Mouse (Mus musculus): ENCODE results near the gene Pbx2.

The Pbx2 gene

GRCm38 (mm10) chr17:34582528-34582927 is 8.5 kb upstream of the Pbx2 start:
- DNase-seq (ENCODE audit: low spot score in 2 of 2) = no peak

DNA sequence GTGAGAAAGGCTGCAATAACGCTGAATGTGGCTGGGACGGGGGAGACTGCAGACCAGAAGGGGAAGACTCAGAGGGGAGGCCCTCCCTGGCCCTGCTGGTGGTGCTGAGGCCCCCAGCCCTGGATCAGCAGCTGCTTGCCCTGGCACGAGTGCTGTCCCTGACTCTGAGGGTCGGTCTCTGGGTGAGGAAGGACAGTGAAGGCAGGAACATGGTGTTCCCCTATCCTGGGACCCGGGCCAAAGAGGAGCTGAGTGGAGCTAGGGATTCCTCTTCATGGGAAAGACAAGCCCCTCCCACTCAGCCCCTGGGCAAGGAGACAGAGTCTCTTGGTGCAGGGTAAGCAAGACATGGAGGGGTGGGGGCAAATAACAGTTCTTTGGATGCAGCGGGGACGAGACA is 7.7 kb upstream of the Pbx2 start:
- DNase-seq (ENCODE audit: low spot score in 2 of 2) = no peak

DNA sequence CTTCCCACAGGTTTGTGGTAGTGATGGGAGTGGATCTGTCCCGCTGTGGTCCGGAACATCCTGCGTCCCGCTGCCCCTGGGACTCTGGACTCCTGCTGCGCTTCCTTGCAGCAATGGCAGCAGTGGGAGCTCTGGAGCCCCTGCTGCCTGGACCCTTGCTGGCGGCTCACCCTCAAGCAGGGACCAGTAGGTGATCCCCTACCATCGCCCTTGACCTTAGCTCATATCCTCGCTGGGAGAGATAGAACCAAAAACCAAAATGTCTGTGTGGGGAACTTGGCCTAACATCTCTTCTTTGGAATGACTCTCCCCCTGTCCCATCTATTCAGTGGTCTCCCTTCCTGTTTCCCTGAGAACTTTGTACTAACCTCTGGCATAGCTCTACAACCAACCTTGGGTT is 7.2 kb upstream of the Pbx2 start:
- no peak for DNase-seq (ENCODE audit: low spot score in 2 of 2)

DNA sequence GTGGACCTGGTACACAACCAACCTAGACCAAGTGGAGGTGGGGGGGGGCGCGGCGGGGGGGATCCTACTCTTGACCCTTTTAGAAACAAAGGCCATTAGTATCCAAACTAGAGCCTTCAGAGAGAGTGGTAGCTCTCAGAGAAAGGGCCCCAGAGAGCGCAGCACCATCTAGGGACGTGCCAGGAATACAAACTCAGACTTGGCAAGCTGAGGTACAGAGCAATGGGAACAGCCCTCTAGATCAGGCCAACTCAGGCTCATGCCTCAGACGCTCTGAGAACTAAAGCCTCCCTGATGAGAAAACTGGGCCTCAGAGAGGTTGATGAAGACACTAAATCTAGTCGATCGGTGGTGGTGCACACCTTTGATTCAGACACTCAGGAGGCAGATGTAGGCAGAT is 5.9 kb upstream of the Pbx2 start:
- DNase-seq (ENCODE audit: low spot score in 2 of 2) = no peak

GRCm38 (mm10) chr17:34585877-34586771 is 4.9 kb upstream of the Pbx2 start:
- no peak for DNase-seq (ENCODE audit: low spot score in 2 of 2)

DNA sequence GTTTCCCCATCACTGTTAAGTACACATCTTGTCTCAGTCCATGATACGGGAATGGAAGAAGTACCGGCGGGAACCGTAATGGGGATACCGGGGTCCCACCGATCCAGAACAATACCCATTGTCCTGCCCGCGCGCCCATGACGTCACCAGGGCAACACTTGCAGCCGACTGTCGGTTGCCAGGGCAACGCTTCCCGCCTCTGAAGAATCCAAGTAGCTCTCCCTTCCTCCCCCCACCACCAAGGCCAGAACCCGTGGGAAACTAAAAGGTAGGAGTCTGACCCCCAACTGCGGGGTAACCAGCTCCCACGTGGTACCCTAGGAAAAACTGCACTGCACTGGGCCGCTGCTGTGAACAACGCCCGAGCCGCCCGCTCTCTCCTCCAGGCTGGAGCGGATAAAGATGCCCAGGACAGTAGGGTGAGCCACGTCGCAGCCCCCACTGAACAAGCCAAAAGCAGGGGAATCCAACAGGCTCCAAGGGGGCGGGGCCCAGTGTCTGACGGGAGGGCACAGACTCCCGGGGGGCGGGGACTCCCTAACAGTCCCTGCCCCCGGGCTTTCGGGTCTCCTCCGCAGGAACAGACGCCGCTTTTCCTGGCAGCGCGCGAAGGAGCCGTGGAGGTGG is 4.2 kb upstream of the Pbx2 start:
- DNase-seq (ENCODE audit: low spot score in 2 of 2) = peak in 1 of 2 experiments; percentile 90

GRCm38 (mm10) chr17:34587423-34587811 is 3.6 kb upstream of the Pbx2 start:
- peak; percentile 96 to 98 for DNase-seq (ENCODE audit: low spot score in 2 of 2)

- no peak for DNase-seq (ENCODE audit: low spot score in 2 of 2)
Measured at GRCm38 (mm10) chr17:34587814-34588213, 3.3 kb upstream of the Pbx2 start.

GRCm38 (mm10) chr17:34588767-34589166 is 2.3 kb upstream of the Pbx2 start:
- DNase-seq (ENCODE audit: low spot score in 2 of 2) = no peak

GRCm38 (mm10) chr17:34589206-34589605 is 1.9 kb upstream of the Pbx2 start:
- no peak for DNase-seq (ENCODE audit: low spot score in 2 of 2)

DNA sequence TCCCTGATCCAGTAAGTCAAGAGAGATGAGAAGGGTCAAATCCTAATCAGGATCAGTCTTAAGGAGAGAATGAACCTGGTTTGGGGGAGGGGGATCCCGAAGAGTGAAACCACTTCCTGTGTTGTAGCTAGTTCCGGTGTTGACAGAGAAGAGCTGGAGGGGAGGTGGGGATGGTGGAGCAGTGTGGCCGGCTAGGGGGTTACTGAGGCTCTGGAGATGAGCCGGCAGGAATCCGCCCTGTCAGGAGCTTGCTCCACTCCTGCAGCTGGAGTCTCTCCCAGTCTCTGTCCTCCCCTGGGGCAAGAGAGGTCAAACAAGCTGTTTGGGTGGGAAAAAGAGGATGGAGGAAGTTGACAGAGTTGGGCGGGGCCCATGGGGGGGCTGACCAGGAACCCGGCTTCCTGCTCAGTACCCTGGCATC is 1.4 kb upstream of the Pbx2 start, which contains the start of gene Gpsm3:
TSS of gene Gpsm3 (plus strand) at position 126 of the 421 bp plus-strand sequence.
- DNase-seq (ENCODE audit: low spot score in 2 of 2) = peak; percentile 60 to 64

DNA sequence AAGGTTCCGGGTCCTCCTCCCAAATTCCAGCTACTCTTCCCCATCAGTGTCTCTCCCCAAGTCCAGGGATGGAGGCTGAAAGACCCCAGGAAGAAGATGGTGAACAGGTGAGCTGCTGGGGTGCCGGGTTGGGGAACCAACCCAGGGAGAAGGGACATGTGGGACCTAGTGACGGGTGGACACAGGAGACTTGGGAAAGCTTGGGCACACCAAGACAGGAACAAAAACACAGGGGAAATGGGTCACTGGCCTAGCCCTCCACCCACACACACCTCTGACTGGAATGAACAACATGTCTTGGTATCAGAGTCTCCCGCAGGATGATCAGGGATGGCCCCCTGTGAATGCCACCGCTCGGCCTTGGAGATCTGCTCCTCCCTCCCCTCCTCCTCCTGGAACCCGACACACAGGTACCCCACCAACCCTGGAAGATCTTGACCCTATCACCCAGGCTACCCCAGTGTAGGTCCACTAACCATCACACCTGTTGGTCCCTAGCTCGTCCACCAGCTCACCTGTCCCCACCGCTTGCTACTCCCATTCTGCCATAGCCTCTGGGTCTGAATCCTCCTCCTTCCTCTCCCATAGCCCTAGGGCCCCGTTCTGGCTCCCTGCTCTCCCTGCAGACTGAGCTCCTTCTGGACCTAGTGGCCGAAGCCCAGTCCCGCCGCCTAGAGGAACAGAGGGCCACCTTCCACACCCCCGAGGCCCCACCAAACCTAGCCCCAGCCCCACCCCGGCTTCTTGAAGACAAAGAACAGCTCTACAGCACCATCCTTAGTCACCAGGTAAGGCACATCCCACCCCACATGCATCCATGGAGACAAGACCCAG is 695 bp upstream of the Pbx2 start:
- DNase-seq (ENCODE audit: low spot score in 2 of 2) = peak in 1 of 2 experiments; percentile 36

GRCm38 (mm10) chr17:34591994-34592375 is 919 bp downstream of the Pbx2 start:
- DNase-seq (ENCODE audit: low spot score in 2 of 2) = peak; percentile 78 to 94

DNA sequence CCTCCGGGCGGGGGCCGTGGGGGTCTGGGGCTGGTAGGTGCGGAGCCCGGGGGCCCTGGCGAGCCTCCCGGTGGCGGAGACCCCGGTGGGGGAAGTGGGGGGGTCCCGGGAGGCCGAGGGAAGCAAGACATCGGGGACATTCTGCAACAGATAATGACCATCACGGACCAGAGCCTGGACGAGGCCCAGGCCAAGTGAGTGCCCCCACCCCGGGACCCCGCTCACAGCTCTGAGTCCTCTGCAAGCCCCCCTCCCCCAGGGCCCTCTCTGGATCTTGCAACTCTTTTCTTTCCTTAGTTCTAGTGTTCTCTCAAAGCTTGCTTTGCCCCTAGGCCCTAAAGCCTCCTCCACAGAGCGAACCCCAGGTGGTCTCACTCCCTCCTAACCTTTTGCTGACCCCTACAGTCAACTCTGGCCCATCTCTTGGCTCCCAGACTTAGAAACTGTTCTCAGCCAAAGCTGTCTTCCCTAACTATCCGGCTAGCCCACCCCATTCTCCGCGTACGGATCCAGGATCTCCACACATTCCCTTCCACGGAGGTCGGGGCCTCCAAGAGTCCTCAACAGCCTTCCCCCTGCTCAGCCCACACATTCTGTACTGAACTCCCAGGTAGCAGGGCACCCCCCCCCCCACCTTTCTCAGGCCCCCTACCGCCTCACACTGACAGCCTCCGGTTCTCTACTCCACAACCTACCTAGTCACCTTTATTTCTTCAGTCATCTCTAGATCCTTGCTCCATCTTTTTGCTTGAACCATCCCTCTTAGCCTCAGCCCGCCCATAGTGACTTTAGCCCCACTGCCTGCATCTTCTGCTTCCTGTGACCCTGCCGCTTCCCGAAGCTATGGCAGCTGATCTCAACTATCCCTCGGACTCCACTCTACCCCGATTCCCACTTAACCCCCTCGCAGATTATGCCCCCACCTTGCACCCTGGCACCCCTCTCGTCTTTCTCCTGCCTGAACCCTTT is 1.8 kb downstream of the Pbx2 start:
- DNase-seq (ENCODE audit: low spot score in 2 of 2) = peak; percentile 28 to 45

DNA sequence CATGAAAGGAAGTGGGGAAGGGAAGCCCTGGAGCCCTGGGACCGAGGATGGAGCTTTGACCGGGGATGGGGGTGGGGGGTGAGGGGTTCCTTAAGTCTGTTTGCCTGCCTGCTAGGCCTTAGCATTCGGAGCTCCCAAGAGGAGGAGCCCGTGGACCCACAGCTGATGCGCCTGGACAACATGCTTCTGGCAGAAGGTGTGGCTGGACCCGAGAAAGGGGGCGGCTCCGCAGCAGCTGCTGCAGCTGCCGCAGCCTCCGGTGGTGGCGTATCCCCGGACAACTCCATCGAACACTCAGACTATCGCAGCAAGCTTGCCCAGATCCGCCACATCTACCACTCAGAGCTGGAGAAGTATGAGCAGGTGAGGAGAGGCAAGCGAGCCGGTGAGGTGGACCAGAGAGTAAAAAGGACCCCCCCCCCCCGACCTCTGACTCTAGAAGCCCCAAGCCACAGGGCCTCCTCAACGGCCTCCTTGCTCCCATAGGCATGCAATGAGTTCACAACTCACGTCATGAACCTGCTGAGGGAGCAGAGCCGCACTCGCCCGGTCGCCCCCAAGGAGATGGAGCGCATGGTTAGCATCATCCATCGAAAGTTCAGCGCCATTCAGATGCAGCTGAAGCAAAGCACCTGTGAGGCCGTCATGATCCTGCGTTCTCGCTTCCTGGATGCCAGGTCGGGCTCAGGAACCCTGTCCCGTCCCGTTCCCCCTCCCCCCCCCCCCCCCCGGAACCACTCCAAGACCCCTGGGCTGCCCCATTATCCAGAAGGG is 2.9 kb downstream of the Pbx2 start:
- no peak for DNase-seq (ENCODE audit: low spot score in 2 of 2)

DNA sequence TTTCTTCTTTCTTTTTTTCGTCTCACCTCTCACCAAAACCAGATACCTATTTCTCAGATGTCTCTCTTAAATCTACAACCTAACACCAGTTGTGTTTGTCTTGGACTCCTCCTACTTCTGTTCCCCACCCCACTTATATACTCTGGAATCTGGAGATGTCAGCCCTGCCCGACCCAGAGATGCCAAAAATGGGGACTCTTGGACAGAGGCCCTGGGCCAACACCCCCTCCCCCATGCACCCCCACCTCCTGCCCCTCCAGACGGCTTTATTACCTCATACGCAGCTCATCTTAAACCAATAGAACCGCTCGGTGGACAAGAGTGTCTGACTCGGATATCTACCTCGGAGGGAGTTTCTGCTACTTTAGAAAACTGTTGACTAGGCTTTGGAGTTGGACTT is 5.0 kb downstream of the Pbx2 start:
- no peak for DNase-seq (ENCODE audit: low spot score in 2 of 2)

DNA sequence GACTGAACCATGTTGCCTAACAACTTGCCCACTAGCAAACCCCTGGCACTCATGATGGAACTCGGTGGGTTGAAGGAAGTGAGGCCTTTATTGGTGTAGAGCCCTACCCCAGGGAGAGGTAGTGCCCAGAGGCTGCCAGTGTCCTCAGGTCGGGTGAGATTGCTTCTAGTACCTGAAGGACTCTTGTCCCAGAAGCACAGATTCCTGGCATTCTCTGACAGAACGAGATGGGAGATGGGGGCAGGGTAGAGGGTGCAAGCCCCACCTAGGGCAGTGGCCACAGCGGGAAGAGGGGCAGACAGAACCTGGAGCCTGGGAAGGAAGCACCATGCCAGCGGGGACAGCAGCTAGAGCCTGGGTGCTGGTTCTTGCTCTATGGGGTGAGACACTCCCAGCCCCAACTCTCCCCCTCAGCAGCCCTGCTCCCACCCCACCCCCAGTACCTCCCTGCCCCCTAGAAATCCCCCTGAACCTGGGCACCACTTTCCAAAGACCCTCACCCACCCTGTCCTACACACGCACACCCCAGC is 6.6 kb downstream of the Pbx2 start, which contains the start of gene Ager:
TSS of gene Ager (plus strand) at position 297 of the 530 bp plus-strand sequence.
- DNase-seq (ENCODE audit: low spot score in 2 of 2) = no peak

GRCm38 (mm10) chr17:34599891-34600290 is 8.8 kb downstream of the Pbx2 start:
- no peak for DNase-seq (ENCODE audit: low spot score in 2 of 2)

- no peak for DNase-seq (ENCODE audit: low spot score in 2 of 2)
Measured at GRCm38 (mm10) chr17:34601796-34602195, 10.7 kb downstream of the Pbx2 start.

Data from spleen, postnatal 10 days (tissue).